18 mouse cellular contexts compared by ENCODE assay signal in genomic region chr1:122048112-122048725, GRCm38 (mm10).
A peak's percentile ranks its signal among the peaks of the same experiment; 100 is the strongest.
DNase-seq lines count a peak whose midpoint lies in the region; ATAC-seq and TF ChIP-seq lines count a peak whose summit lies in the region.
"Had no signal": no experiment of that assay in that cellular context is flagged by ENCODE, and none has a peak within 500 bp of the region (broad histone marks: within the 10 kb centered on the region; RNA-seq: fewer than 3 reads in every experiment).

No protein-coding gene starts in this region.

- peaks cover 6% of the 10 kb centered on the region for H3K4me1 ChIP-seq in cortical plate, adult 2 months (ENCODE audit: control insufficient read depth, insufficient read depth, low read length)
- H3K4me1 ChIP-seq: forebrain, embryonic 13.5 days; hindbrain, embryonic 13.5 days; limb, embryonic 10.5 days; liver, embryonic 13.5 days; stomach, embryonic 15.5 days had no signal

- intact Hi-C loops in left cerebral cortex, postnatal 25 days (cut with DNase I), result no loop called here

- DNase-seq in layer of hippocampus, adult 9-11 months, result peak; percentile 28
- no peak for DNase-seq in layer of hippocampus, adult 9-10 months (ENCODE audit: low spot score)
- DNase-seq in left cerebral cortex, postnatal 25 days (ENCODE audit: low spot score in 2 of 2), result peak; percentile 21 to 89
- DNase-seq in lung, postnatal 10 days, result no peak
- no peak for DNase-seq in spleen, postnatal 14 days (ENCODE audit: low spot score in 2 of 2)
- DNase-seq: adrenal gland, postnatal 10 days; B cell, adult 2 months; kidney, postnatal 36 days; liver, embryonic 13.5 days; thymus, postnatal 25 days had no signal

- ATAC-seq in granulocyte monocyte progenitor cell, adult 5-6 weeks (replicated peaks; ENCODE audit: poor library complexity, severe bottlenecking), result no peak
- ATAC-seq: forebrain, embryonic 13.5 days; intestine, postnatal 0 days; lung, postnatal 0 days had no signal

- TF ChIP-seq CTCF in cortical plate, adult 2 months (IDR thresholded peaks at IDR 0.05; ENCODE audit: extremely low read depth, insufficient read depth, low read length), result no peak

- peak overlapping the region; percentile 85 for H3K27ac ChIP-seq in cortical plate, adult 2 months (ENCODE audit: insufficient read depth, low read length)
- H3K27ac ChIP-seq: forebrain, embryonic 13.5 days; hindbrain, embryonic 13.5 days; limb, embryonic 10.5 days; liver, embryonic 13.5 days; stomach, embryonic 15.5 days had no signal

- TF ChIP-seq POLR2A in cortical plate, adult 2 months (IDR thresholded peaks at IDR 0.05; ENCODE audit: extremely low read depth, insufficient read depth, low read length), result no peak

- no peak overlapping the region for H3K4me3 ChIP-seq in cortical plate, adult 2 months (ENCODE audit: insufficient read depth, low read length)
- H3K4me3 ChIP-seq: forebrain, embryonic 13.5 days; hindbrain, embryonic 13.5 days; limb, embryonic 10.5 days; liver, embryonic 13.5 days; stomach, embryonic 15.5 days had no signal

Comparison
In these comparisons a context has a peak if more than half of its experiments do, and no peak if none do; other contexts are left out.
1. DNase-seq: peak in layer of hippocampus, adult 9-11 months (single experiment) and left cerebral cortex, postnatal 25 days (2 of 2); none in layer of hippocampus, adult 9-10 months (single experiment), lung, postnatal 10 days (single experiment) and spleen, postnatal 14 days (0 of 2).